Mouse (Mus musculus) stomach, postnatal 0 days (tissue): Measurements from ENCODE around the gene Ddx39.

Experiments
- CTCF ChIP-seq: IDR thresholded peaks from 2 replicates; pipeline ENCODE4 v1.5.1; 2016; ENCODE audit warnings: antibody characterized with exemption, low read depth, mild to moderate bottlenecking, moderate library complexity
- EP300 ChIP-seq: optimal IDR thresholded peaks from 2 replicates; pipeline ENCODE3; 2016; ENCODE audit warnings: antibody characterized with exemption

DNA sequence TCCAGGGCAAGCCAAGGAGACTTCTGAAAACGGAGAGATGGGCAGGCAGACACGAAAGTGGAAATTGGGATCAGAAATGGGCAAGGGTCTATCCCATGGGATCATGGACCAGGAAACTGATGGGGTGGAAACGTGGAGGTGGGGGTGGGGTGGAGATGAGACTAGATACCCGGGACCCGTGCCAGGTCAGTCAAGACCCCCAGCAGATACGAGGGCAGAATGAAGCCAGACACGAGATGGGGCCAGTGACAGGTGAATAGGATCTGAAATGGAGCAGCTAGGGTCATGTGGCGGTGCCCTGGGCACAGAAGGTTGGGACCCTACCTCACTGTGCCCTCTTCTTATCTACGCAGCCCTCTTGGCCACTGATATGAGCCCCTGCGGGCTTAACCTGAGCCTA lies 47.5 kb upstream of the Ddx39 start:
- TF ChIP-seq CTCF (no peak), EP300 (no peak)
